Mouse (Mus musculus): Measurements from ENCODE around the gene Polr2c. TPM values are rescaled to one million over a fixed set of nuclear protein-coding genes. Genes with fewer than 3 reads are reported as not detected.
A peak's percentile ranks its signal among the peaks of the same experiment; 100 is the strongest.

Polr2c gene
- polyA plus RNA-seq, 1 experiment from 2014 or later, result 118 TPM

GRCm38 (mm10) chr8:94862487-94863220, 5.4 kb downstream of the Polr2c start:
- Histone ChIP-seq H3K36me3 (ENCODE audit: control insufficient read depth, insufficient read depth, low read length) (peaks cover 39% of the 10 kb centered on the region), H3K4me1 (ENCODE audit: control insufficient read depth, insufficient read depth, low read length) (peaks cover 6% of the 10 kb centered on the region; the same call in 1 of the 2 replicates), H3K4me2 (ENCODE audit: low read depth, low read length) (no peak overlapping the region), H3K27me3 (ENCODE audit: control insufficient read depth, insufficient read depth, low read length) (no peaks in the 10 kb centered on the region), H3K27ac (ENCODE audit: low read depth, low read length) (no peak overlapping the region), H3K9ac (replicated peaks; ENCODE audit: low read depth, low read length) (no peak overlapping the region), H3K9me3 (ENCODE audit: control insufficient read depth, low read length) (no peaks in the 10 kb centered on the region), H3K4me3 (ENCODE audit: low read depth, low read length) (no peak overlapping the region)
- ATAC-seq (ENCODE audit: low read depth), result no peak
- WGBS, result 92% methylated on average over 12 of the region's 12 CpGs

DNA sequence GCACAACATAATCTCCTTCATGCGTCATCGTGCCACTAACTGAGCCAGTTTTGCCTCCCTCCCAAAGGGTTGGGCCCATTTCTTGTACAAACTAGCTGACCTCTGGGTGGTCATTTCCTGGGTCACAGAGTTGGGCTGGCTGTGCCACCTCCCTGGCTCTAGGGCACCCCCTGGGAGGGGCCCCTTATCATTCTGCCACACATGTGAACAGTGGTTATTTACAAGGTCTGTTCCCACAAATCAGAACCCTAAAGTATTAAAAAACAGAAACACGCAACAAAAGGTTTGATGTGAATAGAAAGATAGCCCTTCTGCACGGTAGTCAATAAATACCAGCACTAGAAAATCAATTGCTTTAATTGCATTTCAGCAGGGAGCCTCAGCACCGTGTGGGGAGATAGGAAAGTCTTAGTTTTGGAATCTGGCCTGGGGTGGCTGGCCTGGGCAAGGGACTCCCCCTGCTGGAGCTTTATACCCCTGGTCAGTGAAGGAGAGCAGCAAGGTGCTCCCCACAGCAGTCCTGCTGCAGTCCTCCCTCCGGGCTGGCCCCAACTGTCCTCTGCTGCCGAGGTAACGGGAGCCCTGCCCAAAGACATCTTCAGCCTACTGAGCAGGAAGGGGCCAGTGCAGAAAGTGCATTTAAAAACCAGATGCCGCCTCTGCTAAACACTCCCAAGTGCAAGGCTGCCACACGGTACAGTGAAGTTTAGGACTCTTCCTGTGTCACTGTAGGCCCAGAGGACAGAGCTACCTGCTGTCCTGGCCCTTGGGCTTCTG, 6.8 kb downstream of the Polr2c start:
- Histone ChIP-seq H3K9ac (replicated peaks; ENCODE audit: low read depth, low read length) (no peak overlapping the region), H3K36me3 (ENCODE audit: control insufficient read depth, insufficient read depth, low read length) (peaks cover 39% of the 10 kb centered on the region), H3K9me3 (ENCODE audit: control insufficient read depth, low read length) (no peaks in the 10 kb centered on the region), H3K27ac (ENCODE audit: low read depth, low read length) (no peak overlapping the region), H3K4me3 (ENCODE audit: low read depth, low read length) (no peak overlapping the region), H3K4me1 (ENCODE audit: control insufficient read depth, insufficient read depth, low read length) (peaks cover 7% of the 10 kb centered on the region), H3K27me3 (ENCODE audit: control insufficient read depth, insufficient read depth, low read length) (no peaks in the 10 kb centered on the region), H3K4me2 (ENCODE audit: low read depth, low read length) (no peak overlapping the region)
- ATAC-seq (ENCODE audit: low read depth), result no peak
- 66% methylated on average over 10 of the region's 10 CpGs for WGBS

- Histone ChIP-seq H3K27me3 (ENCODE audit: control insufficient read depth, insufficient read depth, low read length) (no peaks in the 10 kb centered on the region), H3K4me2 (ENCODE audit: low read depth, low read length) (no peak overlapping the region), H3K27ac (ENCODE audit: low read depth, low read length) (no peak overlapping the region), H3K36me3 (ENCODE audit: control insufficient read depth, insufficient read depth, low read length) (peaks cover 39% of the 10 kb centered on the region), H3K9ac (replicated peaks; ENCODE audit: low read depth, low read length) (no peak overlapping the region), H3K9me3 (ENCODE audit: control insufficient read depth, low read length) (no peaks in the 10 kb centered on the region), H3K4me1 (ENCODE audit: control insufficient read depth, insufficient read depth, low read length) (peaks cover 16% of the 10 kb centered on the region), H3K4me3 (ENCODE audit: low read depth, low read length) (no peak overlapping the region)
- WGBS, result 72% methylated on average over 10 of the region's 10 CpGs
- no peak for ATAC-seq (ENCODE audit: low read depth)
Observed at GRCm38 (mm10) chr8:94865292-94865691, 8.0 kb downstream of the Polr2c start.

GRCm38 (mm10) chr8:94866921-94867320, 9.7 kb downstream of the Polr2c start:
- H3K4me1 ChIP-seq (ENCODE audit: control insufficient read depth, insufficient read depth, low read length), result peaks cover 19% of the 10 kb centered on the region
- H3K27me3 ChIP-seq (ENCODE audit: control insufficient read depth, insufficient read depth, low read length), result no peaks in the 10 kb centered on the region
- no peaks in the 10 kb centered on the region for H3K9me3 ChIP-seq (ENCODE audit: control insufficient read depth, low read length)
- no peak overlapping the region for H3K4me3 ChIP-seq (ENCODE audit: low read depth, low read length)
- ATAC-seq (ENCODE audit: low read depth), result no peak
- no peak overlapping the region for H3K9ac ChIP-seq (replicated peaks; ENCODE audit: low read depth, low read length)
- WGBS, result 89% methylated on average over 9 of the region's 9 CpGs
- no peak overlapping the region for H3K27ac ChIP-seq (ENCODE audit: low read depth, low read length)
- H3K4me2 ChIP-seq (ENCODE audit: low read depth, low read length), result no peak overlapping the region
- H3K36me3 ChIP-seq (ENCODE audit: control insufficient read depth, insufficient read depth, low read length), result peaks cover 35% of the 10 kb centered on the region

DNA sequence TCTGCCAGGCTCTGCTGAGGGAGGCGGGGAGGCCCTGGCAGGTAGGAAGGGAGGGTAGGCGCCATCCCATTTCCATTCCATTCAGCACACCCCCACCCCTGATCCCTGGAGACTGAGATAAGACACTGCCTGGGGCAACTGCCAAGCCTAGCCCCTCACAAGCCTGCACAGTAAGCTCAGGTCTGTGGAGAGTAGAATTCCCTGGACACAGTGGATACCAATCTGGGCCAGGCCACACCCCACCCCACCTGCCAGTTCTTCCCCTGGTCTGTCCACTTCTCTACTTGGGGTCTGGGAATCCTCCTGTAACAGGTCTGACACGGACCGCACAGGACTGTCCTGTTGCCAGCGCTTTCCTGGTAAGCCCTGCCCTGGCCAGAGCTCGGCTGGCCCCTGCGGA, 11.9 kb downstream of the Polr2c start:
- no peaks in the 10 kb centered on the region for H3K27me3 ChIP-seq (ENCODE audit: control insufficient read depth, insufficient read depth, low read length)
- no peak for ATAC-seq (ENCODE audit: low read depth)
- H3K4me2 ChIP-seq (ENCODE audit: low read depth, low read length), result peak overlapping the region; percentile 75
- H3K27ac ChIP-seq (ENCODE audit: low read depth, low read length), result 0 out of 2 replicates have a peak overlapping the region, but pooled peaks have one; percentile 10
- peak overlapping the region; percentile 59 for H3K4me3 ChIP-seq (ENCODE audit: low read depth, low read length)
- H3K4me1 ChIP-seq (ENCODE audit: control insufficient read depth, insufficient read depth, low read length), result peaks cover 19% of the 10 kb centered on the region
- H3K36me3 ChIP-seq (ENCODE audit: control insufficient read depth, insufficient read depth, low read length), result peaks cover 20% of the 10 kb centered on the region
- no peaks in the 10 kb centered on the region for H3K9me3 ChIP-seq (ENCODE audit: control insufficient read depth, low read length)
- H3K9ac ChIP-seq (replicated peaks; ENCODE audit: low read depth, low read length), result peak overlapping the region; percentile 72
- 60% methylated on average over 7 of the region's 7 CpGs for WGBS

DNA sequence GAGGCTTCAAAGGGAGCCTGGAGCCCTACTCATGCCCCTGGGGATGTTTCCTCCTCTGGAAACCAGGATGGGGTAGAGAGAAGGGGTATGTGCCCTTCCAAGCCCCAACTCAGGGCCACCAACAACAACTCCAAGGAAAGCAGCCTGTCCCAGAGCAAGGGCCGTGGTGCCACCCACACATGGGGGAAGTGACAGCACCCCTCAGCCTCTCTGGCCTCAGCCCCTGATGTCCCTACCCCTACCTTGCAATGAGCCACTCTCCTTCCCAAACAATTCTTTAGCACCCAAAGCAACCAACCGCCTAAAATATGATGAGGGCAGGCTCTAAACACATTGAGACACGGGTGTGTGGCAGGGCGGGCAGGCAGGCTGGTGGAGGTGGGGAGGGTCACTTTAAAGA, 12.8 kb downstream of the Polr2c start:
- peak overlapping the region; percentile 72 for H3K9ac ChIP-seq (replicated peaks; ENCODE audit: low read depth, low read length)
- H3K27me3 ChIP-seq (ENCODE audit: control insufficient read depth, insufficient read depth, low read length), result peaks cover 7% of the 10 kb centered on the region
- peak overlapping the region; percentile 75 for H3K4me2 ChIP-seq (ENCODE audit: low read depth, low read length)
- H3K4me1 ChIP-seq (ENCODE audit: control insufficient read depth, insufficient read depth, low read length), result peaks cover 20% of the 10 kb centered on the region
- 14% methylated on average over 4 of the region's 4 CpGs for WGBS
- H3K9me3 ChIP-seq (ENCODE audit: control insufficient read depth, low read length), result no peaks in the 10 kb centered on the region
- no peak for ATAC-seq (ENCODE audit: low read depth)
- no peak overlapping the region for H3K27ac ChIP-seq (ENCODE audit: low read depth, low read length)
- peak overlapping the region; percentile 59 for H3K4me3 ChIP-seq (ENCODE audit: low read depth, low read length)
- H3K36me3 ChIP-seq (ENCODE audit: control insufficient read depth, insufficient read depth, low read length), result peaks cover 13% of the 10 kb centered on the region

GRCm38 (mm10) chr8:94870474-94871107, 13.3 kb downstream of the Polr2c start:
- no peaks in the 10 kb centered on the region for H3K9me3 ChIP-seq (ENCODE audit: control insufficient read depth, low read length)
- H3K27me3 ChIP-seq (ENCODE audit: control insufficient read depth, insufficient read depth, low read length), result peaks cover 10% of the 10 kb centered on the region
- H3K4me1 ChIP-seq (ENCODE audit: control insufficient read depth, insufficient read depth, low read length), result peaks cover 26% of the 10 kb centered on the region
- peaks cover 7% of the 10 kb centered on the region for H3K36me3 ChIP-seq (ENCODE audit: control insufficient read depth, insufficient read depth, low read length)
- peak; percentile 65 for ATAC-seq (ENCODE audit: low read depth)
- H3K27ac ChIP-seq (ENCODE audit: low read depth, low read length), result peak overlapping the region; percentile 25
- peak overlapping the region; percentile 59 for H3K4me3 ChIP-seq (ENCODE audit: low read depth, low read length)
- H3K9ac ChIP-seq (replicated peaks; ENCODE audit: low read depth, low read length), result peak overlapping the region; percentile 72
- peak overlapping the region; percentile 75 for H3K4me2 ChIP-seq (ENCODE audit: low read depth, low read length)
- WGBS, result under 1% methylated on average over 22 of the region's 22 CpGs

- Histone ChIP-seq H3K9me3 (ENCODE audit: control insufficient read depth, low read length) (no peaks in the 10 kb centered on the region), H3K9ac (replicated peaks; ENCODE audit: low read depth, low read length) (peak overlapping the region; percentile 72), H3K36me3 (ENCODE audit: control insufficient read depth, insufficient read depth, low read length) (peaks cover under 1% of the 10 kb centered on the region; the same call in 1 of the 2 replicates), H3K27me3 (ENCODE audit: control insufficient read depth, insufficient read depth, low read length) (peaks cover 10% of the 10 kb centered on the region), H3K4me3 (ENCODE audit: low read depth, low read length) (peak overlapping the region; percentile 59), H3K27ac (ENCODE audit: low read depth, low read length) (peak overlapping the region; percentile 25), H3K4me2 (ENCODE audit: low read depth, low read length) (peak overlapping the region; percentile 75), H3K4me1 (ENCODE audit: control insufficient read depth, insufficient read depth, low read length) (peaks cover 26% of the 10 kb centered on the region)
- WGBS, result 9% methylated on average over 6 of the region's 7 CpGs
- peak; percentile 81 for ATAC-seq (ENCODE audit: low read depth)
Observed at GRCm38 (mm10) chr8:94871108-94871894, 14.1 kb downstream of the Polr2c start.

All from neural tube, embryonic 14.5 days (tissue).